Mouse (Mus musculus) monocyte, adult 5-6 weeks (primary cell): ENCODE data around the gene Olfr1131. TPM values are rescaled to one million over a fixed set of nuclear protein-coding genes. Genes with fewer than 3 reads are reported as not detected.
"Not testable (repeated sequence)": the region's sequence is repeated elsewhere in the genome, so short reads cannot be mapped to it uniquely, and the experiment has no call there.

Experiments used
- ATAC-seq: fragments of 153-309, 156-312 bp; replicated peaks from 2 replicates; pipeline ENCODE4 v1.8.0; 2017; ENCODE audit warnings: mild to moderate bottlenecking; ENCODE audit not compliant: low TSS enrichment, insufficient number of reproducible peaks, severe bottlenecking, poor library complexity, low FRiP score
- total RNA-seq: library from RNA; stranded (forward); fragments of 200-1000, 200-491, 200-594 nt; gene quantifications from 3 replicates; pipeline ENCODE4 v1.2.3, GENCODE M21; 2017

Olfr1131 gene
- total RNA-seq: not detected in 3 replicates

GRCm38 (mm10) chr2:87626804-87627203 lies at the start of gene Olfr1131:
Gene Olfr1131, plus strand, starts transcription at chr2:87627104.
- no peak for ATAC-seq

DNA sequence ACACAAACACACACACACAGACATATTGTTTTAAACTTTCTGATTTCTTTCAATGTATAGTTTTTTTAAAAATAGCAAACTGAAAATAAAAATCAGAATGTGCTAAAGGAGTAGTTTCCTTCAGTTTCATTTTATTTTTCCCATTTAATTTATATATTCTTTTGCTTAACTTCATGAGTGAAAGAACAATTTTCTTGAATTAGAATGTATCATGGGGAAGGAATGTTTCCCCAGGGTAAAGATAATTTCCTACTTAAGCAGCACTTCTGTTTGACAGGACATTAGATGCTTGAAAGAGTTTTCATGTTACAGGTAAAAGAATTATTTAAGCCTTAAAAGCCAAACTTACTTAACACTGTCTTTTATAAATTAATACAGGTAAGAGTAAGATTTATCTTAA lies 21.0 kb upstream of the Olfr1131 start, which contains the start of gene Olfr1130:
Gene Olfr1130 (plus strand): TSS at position 301 of the 400 bp plus-strand sequence.
- not testable (repeated sequence) for ATAC-seq

- no peak for ATAC-seq
These were observed 10.5 kb downstream of the Olfr1131 start, which contains the start of gene Olfr1132 for GRCm38 (mm10) chr2:87637435-87637834. Gene Olfr1132, minus strand, starts transcription at chr2:87637535.

DNA sequence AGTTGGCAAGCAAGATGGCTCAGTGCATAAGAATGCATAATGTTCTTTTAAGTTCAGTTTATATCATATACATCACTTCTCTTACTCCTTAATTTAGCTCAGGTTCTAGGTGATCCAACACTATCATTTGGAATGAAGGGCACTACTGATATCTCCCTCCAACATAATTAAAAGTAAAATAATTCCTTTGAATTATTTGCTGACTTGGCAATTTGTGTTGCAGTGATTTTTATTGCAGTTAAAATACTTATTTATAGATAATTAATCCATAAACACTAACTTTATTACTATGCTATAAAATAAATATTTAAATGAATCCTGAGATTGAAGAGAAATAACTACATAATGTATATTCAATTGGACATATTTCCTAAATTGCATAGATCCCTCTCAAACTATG lies 15.5 kb downstream of the Olfr1131 start:
- ATAC-seq: no peak

DNA sequence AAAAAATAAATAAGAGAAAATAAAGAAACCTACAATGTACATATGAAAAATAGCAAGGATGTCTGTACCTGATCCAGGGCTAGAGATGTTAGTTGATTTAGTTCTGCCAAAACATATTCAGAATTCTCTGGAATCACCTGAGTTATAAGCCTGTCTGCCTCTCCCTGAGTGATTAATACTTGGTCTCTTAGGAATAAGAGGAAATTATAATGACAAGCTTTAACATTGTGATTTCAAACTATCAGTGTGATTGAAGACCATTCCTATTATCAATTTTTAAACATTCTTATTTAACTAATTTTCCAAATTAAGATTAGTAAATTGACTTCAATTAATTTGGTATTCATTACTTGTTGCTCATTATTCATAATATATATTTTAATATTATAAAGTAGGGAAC lies 20.4 kb downstream of the Olfr1131 start, which contains the start of gene Olfr1133:
Gene Olfr1133 (minus strand): TSS at position 101 of the 400 bp plus-strand sequence.
- no peak for ATAC-seq

DNA sequence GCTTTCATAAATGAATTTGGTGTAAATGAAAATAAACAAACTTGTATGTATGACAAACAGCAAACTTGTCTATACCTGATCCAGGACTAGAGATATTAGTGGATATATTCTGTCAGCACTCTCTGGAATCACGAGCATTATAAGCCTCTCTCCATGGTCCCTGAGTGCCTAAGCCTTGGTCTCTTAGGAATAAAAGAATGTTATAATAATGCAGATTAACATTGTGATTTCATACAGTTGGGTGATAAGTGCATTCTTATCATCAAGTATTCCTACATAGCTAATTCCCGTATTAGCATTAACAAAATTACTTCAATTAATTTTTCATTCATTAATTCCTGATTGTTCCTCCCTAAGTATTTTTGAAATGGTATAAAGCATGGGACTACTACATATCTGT lies 31.5 kb downstream of the Olfr1131 start, which contains the start of gene Olfr1134:
Gene Olfr1134 (minus strand): TSS at position 101 of the 400 bp plus-strand sequence.
- ATAC-seq: no peak

DNA sequence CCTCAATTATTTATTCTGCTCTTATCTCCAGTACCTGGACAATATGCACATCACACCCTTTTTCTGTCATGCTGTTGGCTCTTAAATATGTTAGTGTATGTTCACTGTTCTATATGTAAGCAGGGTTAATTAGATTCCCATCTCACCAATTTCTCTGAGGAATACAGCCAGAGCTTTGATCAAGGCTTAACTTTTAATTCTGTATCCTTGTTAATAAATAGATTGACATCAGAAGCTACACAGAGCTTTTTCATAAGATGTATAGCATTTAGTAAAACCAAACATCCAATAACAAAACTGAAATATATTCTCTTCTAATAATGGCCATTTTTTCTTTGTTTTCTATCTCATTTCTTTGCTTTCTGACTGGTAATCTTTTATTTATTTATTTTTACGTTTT lies 46.7 kb downstream of the Olfr1131 start, which contains the start of gene Olfr1135:
Gene Olfr1135 (minus strand): TSS at position 101 of the 400 bp plus-strand sequence.
- ATAC-seq: no peak

Other genes starting within 250 kb of the Olfr1131 start
- gene Olfr1122, start 241.3 kb upstream of the Olfr1131 start, total RNA-seq: not detected in 3 replicates
- gene Olfr1123, start 210.5 kb upstream of the Olfr1131 start, total RNA-seq: not detected in 3 replicates
- not detected in 3 replicates for gene Olfr1124, start 196.8 kb upstream of the Olfr1131 start, total RNA-seq
- not detected in 3 replicates for gene Olfr1126, start 173.1 kb upstream of the Olfr1131 start, total RNA-seq
- not detected in 3 replicates for gene Pramel7, start 130.0 kb upstream of the Olfr1131 start, total RNA-seq
- gene Pramel6, start 120.5 kb upstream of the Olfr1131 start, total RNA-seq: not detected in 3 replicates
- gene Olfr153, start 95.3 kb upstream of the Olfr1131 start, total RNA-seq: not detected in 3 replicates
- gene Olfr1128, start 81.6 kb upstream of the Olfr1131 start, total RNA-seq: not detected in 3 replicates
- gene Olfr1129, start 53.2 kb upstream of the Olfr1131 start, total RNA-seq: not detected in 3 replicates
- gene Olfr1130, start 20.9 kb upstream of the Olfr1131 start, total RNA-seq: not detected in 3 replicates
- not detected in 3 replicates for gene Olfr1132, start 10.4 kb downstream of the Olfr1131 start, total RNA-seq
- not detected in 3 replicates for gene Olfr1133, start 20.3 kb downstream of the Olfr1131 start, total RNA-seq
- not detected in 3 replicates for gene Olfr1134, start 31.4 kb downstream of the Olfr1131 start, total RNA-seq
- not detected in 3 replicates for gene Olfr1135, start 46.6 kb downstream of the Olfr1131 start, total RNA-seq
- gene Olfr1136, start 66.8 kb downstream of the Olfr1131 start, total RNA-seq: not detected in 3 replicates
- gene Olfr1137, start 86.1 kb downstream of the Olfr1131 start, total RNA-seq: not detected in 3 replicates
- gene Olfr1138, start 112.9 kb downstream of the Olfr1131 start, total RNA-seq: not detected in 3 replicates
- not detected in 3 replicates for gene Olfr1140, start 116.6 kb downstream of the Olfr1131 start, total RNA-seq
- not detected in 3 replicates for gene Olfr1141, start 126.9 kb downstream of the Olfr1131 start, total RNA-seq
- gene Olfr152, start 152.4 kb downstream of the Olfr1131 start, total RNA-seq: 1.2 TPM in 1 of 3 replicates, not detected in the others
- gene Olfr1143, start 173.5 kb downstream of the Olfr1131 start, total RNA-seq: not detected in 3 replicates
- not detected in 3 replicates for gene Olfr1145, start 182.7 kb downstream of the Olfr1131 start, total RNA-seq
- gene Olfr1148, start 203.4 kb downstream of the Olfr1131 start, total RNA-seq: not detected in 3 replicates
- gene Olfr1150-ps1, start 216.9 kb downstream of the Olfr1131 start, total RNA-seq: not detected in 3 replicates
- gene Olfr1151, start 228.8 kb downstream of the Olfr1131 start, total RNA-seq: not detected in 3 replicates
- gene Olfr1152, start 239.4 kb downstream of the Olfr1131 start, total RNA-seq: not detected in 3 replicates